Mouse (Mus musculus): ENCODE measurements around the gene Slco4c1. TPM values are rescaled to one million over a fixed set of nuclear protein-coding genes. Genes with fewer than 3 reads are reported as not detected.

Gene Slco4c1
- polyA plus RNA-seq, 1 experiment: not detected

- Histone ChIP-seq H3K4me2 (ENCODE audit: low read depth) (no peak overlapping the region), H3K27me3 (ENCODE audit: control insufficient read depth, insufficient read depth, insufficient read length) (no peaks in the 10 kb centered on the region)
- no peak for TF ChIP-seq TCF3 (IDR thresholded peaks at IDR 0.05; ENCODE audit: insufficient read length, low read depth)
- TF ChIP-seq POLR2AphosphoS2 (IDR thresholded peaks at IDR 0.05; ENCODE audit: insufficient read length, low read depth): no peak
- TF ChIP-seq MYOG (IDR thresholded peaks at IDR 0.05; ENCODE audit: control insufficient read depth in 1 of 3, insufficient read depth in 1 of 3, insufficient read length in 2 of 3, low read depth in 2 of 3): no peak
- TF ChIP-seq CEBPB (IDR thresholded peaks at IDR 0.05; ENCODE audit: insufficient read depth, poor library complexity, severe bottlenecking): no peak
- no peak for TF ChIP-seq SRF (IDR thresholded peaks at IDR 0.05; ENCODE audit: control insufficient read depth, insufficient read length, low read depth)
- no peak for TF ChIP-seq MYOD1 (IDR thresholded peaks at IDR 0.05; ENCODE audit: control insufficient read depth in 1 of 3, insufficient read length in 2 of 3, low read depth in 2 of 3)
- no peak for TF ChIP-seq USF1 (IDR thresholded peaks at IDR 0.05; ENCODE audit: low read depth)
- no peak for TF ChIP-seq MAX (IDR thresholded peaks at IDR 0.05; ENCODE audit: low read depth)
- no peak for TF ChIP-seq POLR2A (IDR thresholded peaks at IDR 0.05; ENCODE audit: insufficient read length, low read depth)
- no peak for TF ChIP-seq REST (IDR thresholded peaks at IDR 0.05; ENCODE audit: insufficient read depth, insufficient read length)
- TF ChIP-seq TCF12 (IDR thresholded peaks at IDR 0.05; ENCODE audit: insufficient read depth, poor library complexity, severe bottlenecking): no peak
- no peak for TF ChIP-seq E2F4 (IDR thresholded peaks at IDR 0.05; ENCODE audit: insufficient read depth)
Measured at GRCm38 (mm10) chr1:96866002-96866401, 6.0 kb downstream of the Slco4c1 start.

GRCm38 (mm10) chr1:96864120-96864519 lies 7.9 kb downstream of the Slco4c1 start:
- no peaks in the 10 kb centered on the region for H3K27me3 ChIP-seq (ENCODE audit: control insufficient read depth, insufficient read depth, insufficient read length)
- H3K79me2 ChIP-seq (ENCODE audit: control insufficient read depth, insufficient read depth): no peaks in the 10 kb centered on the region
- H3ac ChIP-seq (ENCODE audit: control insufficient read depth, insufficient read length): no peak overlapping the region
- H3K4me3 ChIP-seq: no peak overlapping the region
- no peak overlapping the region for H3K4me2 ChIP-seq (ENCODE audit: low read depth)
- H3K36me3 ChIP-seq (ENCODE audit: control insufficient read depth, insufficient read depth): no peaks in the 10 kb centered on the region
- TF ChIP-seq POLR2A (IDR thresholded peaks at IDR 0.05; ENCODE audit: insufficient read length, low read depth) (no peak), CEBPB (IDR thresholded peaks at IDR 0.05; ENCODE audit: insufficient read depth, poor library complexity, severe bottlenecking) (no peak), USF1 (IDR thresholded peaks at IDR 0.05; ENCODE audit: low read depth) (no peak), REST (IDR thresholded peaks at IDR 0.05; ENCODE audit: insufficient read depth, insufficient read length) (no peak), TCF12 (IDR thresholded peaks at IDR 0.05; ENCODE audit: insufficient read depth, poor library complexity, severe bottlenecking) (no peak), MYOG (IDR thresholded peaks at IDR 0.05; ENCODE audit: control insufficient read depth in 1 of 3, insufficient read depth in 1 of 3, insufficient read length in 2 of 3, low read depth in 2 of 3) (no peak), TCF3 (IDR thresholded peaks at IDR 0.05; ENCODE audit: insufficient read length, low read depth) (no peak), E2F4 (IDR thresholded peaks at IDR 0.05; ENCODE audit: insufficient read depth) (no peak), MYOD1 (IDR thresholded peaks at IDR 0.05; ENCODE audit: control insufficient read depth in 1 of 3, insufficient read length in 2 of 3, low read depth in 2 of 3) (no peak), POLR2AphosphoS2 (IDR thresholded peaks at IDR 0.05; ENCODE audit: insufficient read length, low read depth) (no peak), SRF (IDR thresholded peaks at IDR 0.05; ENCODE audit: control insufficient read depth, insufficient read length, low read depth) (no peak), MAX (IDR thresholded peaks at IDR 0.05; ENCODE audit: low read depth) (no peak)

More at GRCm38 (mm10) chr1:96866002-96866401, 6.0 kb downstream of the Slco4c1 start:
- Histone ChIP-seq H3K79me2 (ENCODE audit: control insufficient read depth, insufficient read depth) (no peaks in the 10 kb centered on the region), H3K36me3 (ENCODE audit: control insufficient read depth, insufficient read depth) (no peaks in the 10 kb centered on the region), H3K4me3 (no peak overlapping the region), H3ac (ENCODE audit: control insufficient read depth, insufficient read length) (no peak overlapping the region)

- Histone ChIP-seq H3K79me2 (ENCODE audit: control insufficient read depth, insufficient read depth) (no peaks in the 10 kb centered on the region), H3K4me2 (ENCODE audit: low read depth) (no peak overlapping the region), H3K36me3 (ENCODE audit: control insufficient read depth, insufficient read depth) (no peaks in the 10 kb centered on the region), H3ac (ENCODE audit: control insufficient read depth, insufficient read length) (no peak overlapping the region), H3K4me3 (no peak overlapping the region), H3K27me3 (ENCODE audit: control insufficient read depth, insufficient read depth, insufficient read length) (no peaks in the 10 kb centered on the region)
- TF ChIP-seq TCF12 (IDR thresholded peaks at IDR 0.05; ENCODE audit: insufficient read depth, poor library complexity, severe bottlenecking): no peak
- TF ChIP-seq SRF (IDR thresholded peaks at IDR 0.05; ENCODE audit: control insufficient read depth, insufficient read length, low read depth): no peak
- no peak for TF ChIP-seq POLR2A (IDR thresholded peaks at IDR 0.05; ENCODE audit: insufficient read length, low read depth)
- TF ChIP-seq POLR2AphosphoS2 (IDR thresholded peaks at IDR 0.05; ENCODE audit: insufficient read length, low read depth): no peak
- no peak for TF ChIP-seq TCF3 (IDR thresholded peaks at IDR 0.05; ENCODE audit: insufficient read length, low read depth)
- TF ChIP-seq MYOD1 (IDR thresholded peaks at IDR 0.05; ENCODE audit: control insufficient read depth in 1 of 3, insufficient read length in 2 of 3, low read depth in 2 of 3): no peak
- no peak for TF ChIP-seq MYOG (IDR thresholded peaks at IDR 0.05; ENCODE audit: control insufficient read depth in 1 of 3, insufficient read depth in 1 of 3, insufficient read length in 2 of 3, low read depth in 2 of 3)
- TF ChIP-seq USF1 (IDR thresholded peaks at IDR 0.05; ENCODE audit: low read depth): no peak
- TF ChIP-seq CEBPB (IDR thresholded peaks at IDR 0.05; ENCODE audit: insufficient read depth, poor library complexity, severe bottlenecking): no peak
- no peak for TF ChIP-seq REST (IDR thresholded peaks at IDR 0.05; ENCODE audit: insufficient read depth, insufficient read length)
- TF ChIP-seq MAX (IDR thresholded peaks at IDR 0.05; ENCODE audit: low read depth): no peak
- TF ChIP-seq E2F4 (IDR thresholded peaks at IDR 0.05; ENCODE audit: insufficient read depth): no peak
Measured at GRCm38 (mm10) chr1:96859995-96860684, 11.8 kb downstream of the Slco4c1 start.

- TF ChIP-seq CEBPB (IDR thresholded peaks at IDR 0.05; ENCODE audit: insufficient read depth, poor library complexity, severe bottlenecking) (no peak), POLR2A (IDR thresholded peaks at IDR 0.05; ENCODE audit: insufficient read length, low read depth) (no peak), TCF3 (IDR thresholded peaks at IDR 0.05; ENCODE audit: insufficient read length, low read depth) (no peak), MYOD1 (IDR thresholded peaks at IDR 0.05; ENCODE audit: control insufficient read depth in 1 of 3, insufficient read length in 2 of 3, low read depth in 2 of 3) (no peak), REST (IDR thresholded peaks at IDR 0.05; ENCODE audit: insufficient read depth, insufficient read length) (no peak), TCF12 (IDR thresholded peaks at IDR 0.05; ENCODE audit: insufficient read depth, poor library complexity, severe bottlenecking) (no peak), MYOG (IDR thresholded peaks at IDR 0.05; ENCODE audit: control insufficient read depth in 1 of 3, insufficient read depth in 1 of 3, insufficient read length in 2 of 3, low read depth in 2 of 3) (no peak), E2F4 (IDR thresholded peaks at IDR 0.05; ENCODE audit: insufficient read depth) (no peak), SRF (IDR thresholded peaks at IDR 0.05; ENCODE audit: control insufficient read depth, insufficient read length, low read depth) (no peak), POLR2AphosphoS2 (IDR thresholded peaks at IDR 0.05; ENCODE audit: insufficient read length, low read depth) (no peak)
- Histone ChIP-seq H3K4me2 (ENCODE audit: low read depth) (no peak overlapping the region), H3K79me2 (ENCODE audit: control insufficient read depth, insufficient read depth) (no peaks in the 10 kb centered on the region), H3K36me3 (ENCODE audit: control insufficient read depth, insufficient read depth) (no peaks in the 10 kb centered on the region), H3ac (ENCODE audit: control insufficient read depth, insufficient read length) (no peak overlapping the region), H3K4me3 (no peak overlapping the region), H3K27me3 (ENCODE audit: control insufficient read depth, insufficient read depth, insufficient read length) (no peaks in the 10 kb centered on the region)
Measured at GRCm38 (mm10) chr1:96853541-96853940, 18.4 kb downstream of the Slco4c1 start.
